Mouse (Mus musculus) kidney, adult 2 months (tissue): Measurements from ENCODE around the gene Cd55.

Source experiments
- CTCF ChIP-seq: fragments of 200-500 bp; conservative IDR thresholded peaks from 2 replicates; pipeline ENCODE4 v1.5.1; 2011; ENCODE audit warnings: low read depth, mild to moderate bottlenecking, control low read depth, low read length, moderate library complexity, mixed read lengths; ENCODE audit not compliant: insufficient read depth, insufficient read length
- POLR2A ChIP-seq: fragments of 200-500 bp; IDR thresholded peaks from one replicate; pipeline ENCODE4 v1.6.1; 2011; ENCODE audit warnings: low read depth, low read length, control low read depth

DNA sequence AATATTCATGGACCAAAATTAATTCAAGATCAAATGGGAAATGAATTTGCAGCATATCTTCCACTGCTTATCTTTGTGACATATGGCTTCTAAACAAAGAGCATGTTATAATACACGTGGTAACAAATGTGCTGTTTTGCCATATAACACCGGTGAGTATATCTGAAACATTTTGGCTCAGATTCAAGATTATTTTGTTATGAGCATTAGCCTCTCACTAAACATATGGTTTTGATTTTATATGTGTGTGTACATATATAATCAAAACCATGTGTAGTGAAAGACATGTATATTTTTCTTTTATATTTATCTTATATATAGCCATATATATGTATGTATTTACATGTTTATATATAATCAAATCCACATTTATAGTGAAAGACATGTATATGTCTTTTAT, 44.9 kb upstream of the Cd55 start:
- TF ChIP-seq POLR2A = no peak
- TF ChIP-seq CTCF = no peak
